Mouse (Mus musculus) embryonic facial prominence, embryonic 10.5 days (tissue): ENCODE measurements around the gene Ifng. TPM values are rescaled to one million over a fixed set of nuclear protein-coding genes. Genes with fewer than 3 reads are reported as not detected.

ENCODE experiments used
- DNase-seq: peaks from one replicate; pipeline ENCODE4 v3.0.0-alpha.2; 2017; ENCODE audit warnings: low spot score
- H3K27ac ChIP-seq: fragments of 300-500 bp; sonication (generic); replicated peaks from 2 replicates; pipeline ENCODE4 v1.5.1; 2016; ENCODE audit warnings: mild to moderate bottlenecking
- H3K27me3 ChIP-seq: fragments of 300-500 bp; sonication (generic); replicated peaks from 2 replicates; pipeline ENCODE4 v1.6.1; 2016; ENCODE audit warnings: low read depth, mild to moderate bottlenecking; ENCODE audit not compliant: poor library complexity, severe bottlenecking
- H3K36me3 ChIP-seq: fragments of 300-500 bp; sonication (generic); replicated peaks from 2 replicates; pipeline ENCODE4 v1.6.1; 2016; ENCODE audit warnings: mild to moderate bottlenecking, moderate library complexity
- H3K4me1 ChIP-seq: fragments of 300-500 bp; sonication (generic); 2 replicates; pipeline ENCODE4 v1.6.1; 2016
- H3K4me3 ChIP-seq: fragments of 300-500 bp; sonication (generic); 2 replicates; pipeline ENCODE4 v1.5.1; 2016; ENCODE audit warnings: mild to moderate bottlenecking, moderate library complexity
- H3K9me3 ChIP-seq: fragments of 300-500 bp; sonication (generic); 2 replicates; pipeline ENCODE4 v1.6.1; 2016; ENCODE audit warnings: mild to moderate bottlenecking
- WGBS: fragments of 180-500 bp; shearing (Covaris S2); methylation state at CpG from one replicate; pipeline ENCODE4 v1.1.7; 2016; 5-methylcytosine and 5-hydroxymethylcytosine counted together
- polyA plus RNA-seq: library from polyadenylated mRNA; unstranded; fragments of >200 nt; fragmentation: Nextera tagmentation; extraction: Ambion mirVana; gene quantifications from 2 replicates; pipeline ENCODE4 v1.2.1, GENCODE M21; 2016

The Ifng gene
- polyA plus RNA-seq, 1 experiment from 2014 or later = not detected

GRCm38 (mm10) chr10:118495362-118495761, 54.5 kb downstream of the Ifng start:
- no peak for DNase-seq
- Histone ChIP-seq H3K36me3 (no peaks in the 10 kb centered on the region), H3K9me3 (no peaks in the 10 kb centered on the region), H3K4me1 (0 out of 2 replicates have a peak, but pooled peaks cover 4% of the 10 kb centered on the region), H3K27ac (no peak overlapping the region), H3K27me3 (no peaks in the 10 kb centered on the region), H3K4me3 (no peak overlapping the region)
- WGBS = 81% methylated on average over 1 of the region's 1 CpGs

Other genes with a start within 250 kb of the Ifng start
- gene Il22, start 236.1 kb upstream of the Ifng start, polyA plus RNA-seq = not detected in 2 replicates
- gene Gm32717, start 200.3 kb upstream of the Ifng start, polyA plus RNA-seq = not detected in 2 replicates
- gene Gm32802, start 182.4 kb upstream of the Ifng start, polyA plus RNA-seq = not detected in 2 replicates
- not detected in 2 replicates for gene Iltifb, start 146.0 kb upstream of the Ifng start, polyA plus RNA-seq
- gene Gm9040, start 114.1 kb upstream of the Ifng start, polyA plus RNA-seq = not detected in 2 replicates
- gene Gm9044, start 108.6 kb upstream of the Ifng start, polyA plus RNA-seq = not detected in 2 replicates
- gene Gm9045, start 103.2 kb upstream of the Ifng start, polyA plus RNA-seq = 0.13 TPM in 1 of 2 replicates, not detected in the other
- gene Gm9046, start 97.8 kb upstream of the Ifng start, polyA plus RNA-seq = not detected in 2 replicates
- not detected in 2 replicates for gene Gm9048, start 92.4 kb upstream of the Ifng start, polyA plus RNA-seq
- gene Gm9049, start 86.9 kb upstream of the Ifng start, polyA plus RNA-seq = 0.13 TPM in 1 of 2 replicates, not detected in the other